Mouse (Mus musculus) limb, embryonic 12.5 days (tissue): Measurements from ENCODE around the gene Pcif1. TPM values are rescaled to one million over a fixed set of nuclear protein-coding genes. Genes with fewer than 3 reads are reported as not detected.

Experiments used
- ATAC-seq: fragments of 200-750 bp; cut with Nextera tagmentation; 2 replicates; pipeline ENCODE4 v1.8.0; 2017; ENCODE audit warnings: low read depth, moderate TSS enrichment; ENCODE audit not compliant: insufficient number of reproducible peaks, insufficient read depth, low FRiP score, low TSS enrichment
- H3K27ac ChIP-seq: fragments of 300-500 bp; sonication (generic); 2 replicates; pipeline ENCODE4 v1.5.1; 2016; ENCODE audit warnings: mild to moderate bottlenecking, moderate library complexity
- H3K27me3 ChIP-seq: fragments of 300-500 bp; sonication (generic); 2 replicates; pipeline ENCODE4 v1.6.1; 2016; ENCODE audit warnings: mild to moderate bottlenecking, moderate library complexity
- H3K36me3 ChIP-seq: fragments of 300-500 bp; sonication (generic); 2 replicates; pipeline ENCODE4 v1.6.1; 2016; ENCODE audit warnings: mild to moderate bottlenecking, moderate library complexity
- H3K4me1 ChIP-seq: fragments of 300-500 bp; sonication (generic); replicated peaks from 2 replicates; pipeline ENCODE4 v1.6.1; 2016
- H3K4me2 ChIP-seq: fragments of 300-500 bp; sonication (generic); 2 replicates; pipeline ENCODE4 v1.6.1; 2016; ENCODE audit warnings: mild to moderate bottlenecking, moderate library complexity
- H3K4me3 ChIP-seq: fragments of 300-500 bp; sonication (generic); replicated peaks from 2 replicates; pipeline ENCODE4 v1.5.1; 2016; ENCODE audit warnings: mild to moderate bottlenecking
- H3K9ac ChIP-seq: fragments of 300-500 bp; sonication (generic); replicated peaks from 2 replicates; pipeline ENCODE4 v1.6.1; 2016; ENCODE audit warnings: mild to moderate bottlenecking, moderate library complexity
- H3K9me3 ChIP-seq: fragments of 300-500 bp; sonication (generic); 2 replicates; pipeline ENCODE4 v1.6.1; 2016; ENCODE audit warnings: mild to moderate bottlenecking, moderate library complexity
- WGBS: fragments of 180-500 bp; shearing (Covaris S2); methylation state at CpG from one replicate; pipeline ENCODE4 v1.1.7; 2016; 5-methylcytosine and 5-hydroxymethylcytosine counted together
- polyA plus RNA-seq: library from polyadenylated mRNA; unstranded; fragments of >200 nt; fragmentation: Nextera tagmentation; extraction: Ambion mirVana; gene quantifications from 2 replicates; pipeline ENCODE4 v1.2.1, GENCODE M21; 2016

The Pcif1 gene
- polyA plus RNA-seq, 1 experiment from 2014 or later = 97.6 TPM

GRCm38 (mm10) chr2:164882619-164883018, 3.5 kb downstream of the Pcif1 start:
- ATAC-seq = no peak
- Histone ChIP-seq H3K4me2 (no peak overlapping the region), H3K9me3 (no peaks in the 10 kb centered on the region), H3K4me1 (peaks cover 15% of the 10 kb centered on the region), H3K27me3 (no peaks in the 10 kb centered on the region), H3K27ac (0 out of 2 replicates have a peak overlapping the region, but pooled peaks have one; percentile 45), H3K4me3 (no peak overlapping the region), H3K36me3 (peaks cover 52% of the 10 kb centered on the region), H3K9ac (no peak overlapping the region)
- WGBS = 89% methylated on average over 9 of the region's 9 CpGs

GRCm38 (mm10) chr2:164885788-164886187, 6.7 kb downstream of the Pcif1 start:
- H3K9ac ChIP-seq = no peak overlapping the region
- no peak overlapping the region for H3K27ac ChIP-seq
- H3K9me3 ChIP-seq = no peaks in the 10 kb centered on the region
- peaks cover under 1% of the 10 kb centered on the region; the same call in 1 of the 2 replicates for H3K4me1 ChIP-seq
- H3K27me3 ChIP-seq = no peaks in the 10 kb centered on the region
- H3K4me3 ChIP-seq = no peak overlapping the region
- WGBS = 91% methylated on average over 7 of the region's 7 CpGs
- peaks cover 84% of the 10 kb centered on the region for H3K36me3 ChIP-seq
- H3K4me2 ChIP-seq = no peak overlapping the region
- ATAC-seq = no peak

DNA sequence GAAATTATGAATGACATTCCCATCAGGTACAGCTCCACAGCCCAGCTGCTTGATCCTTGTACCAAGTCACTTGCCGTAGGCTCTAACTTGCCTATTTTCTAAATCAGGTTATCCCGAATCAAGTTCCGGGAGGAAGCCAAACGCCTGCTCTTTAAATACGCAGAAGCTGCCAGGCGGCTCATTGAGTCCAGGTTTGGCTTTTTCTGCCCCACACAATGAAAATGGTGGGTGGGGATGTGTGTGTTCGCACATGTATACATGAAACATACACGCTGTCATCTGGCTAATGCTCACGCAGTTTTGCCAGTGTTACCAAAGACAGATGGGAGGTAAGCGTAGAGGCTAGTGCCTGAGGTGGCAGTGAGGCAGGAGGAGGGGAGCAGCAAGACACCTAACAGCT, 7.5 kb downstream of the Pcif1 start:
- H3K9me3 ChIP-seq = no peaks in the 10 kb centered on the region
- no peak overlapping the region for H3K4me3 ChIP-seq
- ATAC-seq = no peak
- H3K4me2 ChIP-seq = no peak overlapping the region
- H3K4me1 ChIP-seq = no peaks in the 10 kb centered on the region
- WGBS = 93% methylated on average over 10 of the region's 10 CpGs
- no peak overlapping the region for H3K9ac ChIP-seq
- peaks cover 92% of the 10 kb centered on the region for H3K36me3 ChIP-seq
- no peaks in the 10 kb centered on the region for H3K27me3 ChIP-seq
- no peak overlapping the region for H3K27ac ChIP-seq

- Histone ChIP-seq H3K4me2 (no peak overlapping the region), H3K36me3 (peaks cover 100% of the 10 kb centered on the region)
Observed at GRCm38 (mm10) chr2:164888996-164889395, 9.9 kb downstream of the Pcif1 start.

GRCm38 (mm10) chr2:164889960-164890359, 10.9 kb downstream of the Pcif1 start:
- no peaks in the 10 kb centered on the region for H3K27me3 ChIP-seq
- no peak for ATAC-seq
- peaks cover 100% of the 10 kb centered on the region for H3K36me3 ChIP-seq

More at GRCm38 (mm10) chr2:164888996-164889395, 9.9 kb downstream of the Pcif1 start:
- ATAC-seq = no peak
- Histone ChIP-seq H3K4me1 (no peaks in the 10 kb centered on the region), H3K4me3 (no peak overlapping the region), H3K9ac (no peak overlapping the region), H3K9me3 (no peaks in the 10 kb centered on the region), H3K27ac (no peak overlapping the region), H3K27me3 (no peaks in the 10 kb centered on the region)
- 89% methylated on average over 12 of the region's 12 CpGs for WGBS

GRCm38 (mm10) chr2:164890411-164891049, 11.4 kb downstream of the Pcif1 start:
- Histone ChIP-seq H3K4me3 (no peak overlapping the region), H3K36me3 (peaks cover 100% of the 10 kb centered on the region), H3K27me3 (no peaks in the 10 kb centered on the region), H3K9me3 (0 out of 2 replicates have a peak, but pooled peaks cover 2% of the 10 kb centered on the region), H3K9ac (no peak overlapping the region), H3K4me2 (no peak overlapping the region), H3K27ac (no peak overlapping the region), H3K4me1 (no peaks in the 10 kb centered on the region)
- ATAC-seq = no peak
- 92% methylated on average over 24 of the region's 24 CpGs for WGBS

More at GRCm38 (mm10) chr2:164889960-164890359, 10.9 kb downstream of the Pcif1 start:
- WGBS = 84% methylated on average over 2 of the region's 2 CpGs
- Histone ChIP-seq H3K4me3 (no peak overlapping the region), H3K9ac (no peak overlapping the region), H3K9me3 (no peaks in the 10 kb centered on the region), H3K4me1 (no peaks in the 10 kb centered on the region), H3K27ac (no peak overlapping the region), H3K4me2 (no peak overlapping the region)

- Histone ChIP-seq H3K27ac (no peak overlapping the region), H3K4me2 (no peak overlapping the region), H3K9ac (no peak overlapping the region), H3K27me3 (no peaks in the 10 kb centered on the region), H3K36me3 (peaks cover 100% of the 10 kb centered on the region), H3K4me3 (no peak overlapping the region), H3K4me1 (no peaks in the 10 kb centered on the region), H3K9me3 (0 out of 2 replicates have a peak, but pooled peaks cover 6% of the 10 kb centered on the region)
- 82% methylated on average over 13 of the region's 13 CpGs for WGBS
- no peak for ATAC-seq
Observed at GRCm38 (mm10) chr2:164891056-164891834, 12.1 kb downstream of the Pcif1 start.

DNA sequence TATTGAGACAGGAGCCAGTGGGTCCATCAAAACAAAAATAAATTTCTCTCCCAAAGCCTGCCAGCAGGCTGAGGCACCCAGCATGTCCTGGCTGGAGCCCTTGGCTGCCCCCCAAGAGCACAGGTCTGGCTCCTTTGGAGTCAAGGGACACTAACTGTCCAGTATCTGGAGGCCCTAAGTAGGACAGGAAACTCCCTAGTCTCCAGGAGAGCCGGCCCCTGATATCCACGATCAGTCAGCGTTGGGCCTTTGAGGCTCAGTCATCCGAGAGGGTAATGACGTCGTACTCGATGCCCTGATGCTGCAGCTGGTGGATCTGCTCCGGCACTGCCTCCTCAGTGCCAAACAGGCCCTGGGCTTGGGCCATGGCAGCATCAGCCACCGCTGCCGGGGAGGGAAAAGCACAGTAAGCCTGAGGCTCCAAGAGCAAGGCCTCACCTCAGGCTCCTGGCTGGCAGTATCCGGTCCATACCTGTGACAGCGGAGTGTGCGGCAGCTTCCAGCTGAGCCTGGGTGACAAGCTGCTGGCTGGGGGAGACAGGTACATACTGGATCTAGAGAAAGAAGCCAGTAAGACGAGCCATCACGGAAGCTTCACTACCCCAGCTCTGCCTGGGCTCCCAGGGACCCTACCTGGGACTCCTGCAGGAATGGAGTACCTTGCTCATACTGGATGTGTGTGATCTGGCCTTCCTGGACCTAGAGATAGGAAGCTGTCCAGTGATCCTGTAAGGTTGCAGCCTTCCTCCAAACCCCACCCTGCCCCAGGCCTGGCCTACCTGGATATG, 13.0 kb downstream of the Pcif1 start:
- H3K9ac ChIP-seq = no peak overlapping the region
- H3K4me3 ChIP-seq = no peak overlapping the region
- no peak for ATAC-seq
- H3K36me3 ChIP-seq = peaks cover 100% of the 10 kb centered on the region
- no peak overlapping the region for H3K4me2 ChIP-seq
- H3K27ac ChIP-seq = no peak overlapping the region
- WGBS = 89% methylated on average over 15 of the region's 15 CpGs
- no peaks in the 10 kb centered on the region for H3K27me3 ChIP-seq
- H3K4me1 ChIP-seq = no peaks in the 10 kb centered on the region
- H3K9me3 ChIP-seq = 0 out of 2 replicates have a peak, but pooled peaks cover 6% of the 10 kb centered on the region

DNA sequence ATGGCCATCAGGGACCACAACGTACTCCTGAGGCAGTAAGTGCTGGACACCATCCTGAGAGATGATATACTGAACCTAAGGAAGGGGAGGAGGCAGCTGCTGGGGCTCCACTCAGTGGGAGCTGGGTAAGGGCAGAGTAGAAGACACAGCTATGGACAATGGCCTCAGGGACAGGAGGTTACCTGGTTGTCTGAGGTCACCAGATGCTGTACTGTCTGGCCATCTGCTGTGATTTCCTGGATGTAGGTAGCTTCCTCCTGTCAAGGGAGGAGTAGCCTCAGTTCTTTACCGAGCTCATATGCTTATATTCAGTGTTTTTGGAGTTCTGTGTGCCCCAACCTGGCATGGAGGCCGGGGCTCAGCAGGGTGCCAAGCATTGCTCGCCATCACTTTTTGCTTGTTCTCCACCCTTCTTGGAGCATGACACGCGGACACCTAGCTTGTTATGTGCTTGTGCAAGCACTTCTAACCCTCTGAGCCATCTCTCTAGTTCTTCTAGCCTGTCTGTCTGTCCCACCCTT, 13.7 kb downstream of the Pcif1 start:
- WGBS = 91% methylated on average over 6 of the region's 6 CpGs
- Histone ChIP-seq H3K4me3 (no peak overlapping the region), H3K36me3 (peaks cover 100% of the 10 kb centered on the region), H3K9ac (no peak overlapping the region), H3K4me2 (no peak overlapping the region), H3K27me3 (no peaks in the 10 kb centered on the region), H3K27ac (no peak overlapping the region), H3K9me3 (0 out of 2 replicates have a peak, but pooled peaks cover 6% of the 10 kb centered on the region), H3K4me1 (no peaks in the 10 kb centered on the region)
- ATAC-seq = no peak

- no peak for ATAC-seq
- Histone ChIP-seq H3K9ac (no peak overlapping the region), H3K27ac (no peak overlapping the region), H3K27me3 (no peaks in the 10 kb centered on the region), H3K36me3 (peaks cover 100% of the 10 kb centered on the region), H3K4me1 (no peaks in the 10 kb centered on the region), H3K9me3 (0 out of 2 replicates have a peak, but pooled peaks cover 6% of the 10 kb centered on the region), H3K4me2 (no peak overlapping the region), H3K4me3 (no peak overlapping the region)
- WGBS = 68% methylated on average over 5 of the region's 5 CpGs
Observed at GRCm38 (mm10) chr2:164894048-164894447, 14.9 kb downstream of the Pcif1 start.

- 68% methylated on average over 1 of the region's 1 CpGs for WGBS
- no peak for ATAC-seq
- Histone ChIP-seq H3K9ac (no peak overlapping the region), H3K36me3 (peaks cover 100% of the 10 kb centered on the region), H3K9me3 (0 out of 2 replicates have a peak, but pooled peaks cover 6% of the 10 kb centered on the region), H3K4me2 (no peak overlapping the region), H3K4me1 (no peaks in the 10 kb centered on the region), H3K27me3 (no peaks in the 10 kb centered on the region), H3K4me3 (no peak overlapping the region), H3K27ac (no peak overlapping the region)
Observed at GRCm38 (mm10) chr2:164894644-164895043, 15.5 kb downstream of the Pcif1 start.
